Mouse (Mus musculus): Measurements from ENCODE around the gene Tcp11.

GRCm38 (mm10) chr17:28096418-28096817, 16.0 kb upstream of the Tcp11 start:
- TF ChIP-seq EP300 (IDR thresholded peaks at IDR 0.05; ENCODE audit: low read depth): no peak
- TF ChIP-seq CTCF (IDR thresholded peaks at IDR 0.05; ENCODE audit: low read depth): no peak

All from heart, postnatal 0 days (tissue).